Mouse (Mus musculus) brain, embryonic 18.5 days (tissue): ENCODE data around the gene Zbtb18.

Experiments used
- DNase-seq: peaks from one replicate; pipeline ENCODE4 v3.0.0-alpha.2; 2012; ENCODE audit warnings: low read depth, low spot score

Gene Zbtb18

GRCm38 (mm10) chr1:177479356-177480004, 37.3 kb downstream of the Zbtb18 start:
- no peak for DNase-seq

- DNase-seq = no peak
Observed at GRCm38 (mm10) chr1:177483612-177484011, 41.5 kb downstream of the Zbtb18 start.

- no peak for DNase-seq
Observed at GRCm38 (mm10) chr1:177484280-177484679, 42.1 kb downstream of the Zbtb18 start.

GRCm38 (mm10) chr1:177484680-177485079, 42.5 kb downstream of the Zbtb18 start:
- no peak for DNase-seq

- no peak for DNase-seq
Observed at GRCm38 (mm10) chr1:177489844-177490243, 47.7 kb downstream of the Zbtb18 start.

- DNase-seq = no peak
Observed at GRCm38 (mm10) chr1:177490808-177491207, 48.7 kb downstream of the Zbtb18 start.

GRCm38 (mm10) chr1:177491280-177491679, 49.1 kb downstream of the Zbtb18 start:
- no peak for DNase-seq

- peak; percentile 37 for DNase-seq
Observed at GRCm38 (mm10) chr1:177494306-177494705, 52.2 kb downstream of the Zbtb18 start.

GRCm38 (mm10) chr1:177494913-177495542, 52.9 kb downstream of the Zbtb18 start:
- no peak for DNase-seq
